Mouse (Mus musculus): ENCODE data around the gene Mlh1. TPM values are rescaled to one million over a fixed set of nuclear protein-coding genes. Genes with fewer than 3 reads are reported as not detected.

Mlh1 gene
- polyA plus RNA-seq, 1 experiment, result 0.54 TPM

DNA sequence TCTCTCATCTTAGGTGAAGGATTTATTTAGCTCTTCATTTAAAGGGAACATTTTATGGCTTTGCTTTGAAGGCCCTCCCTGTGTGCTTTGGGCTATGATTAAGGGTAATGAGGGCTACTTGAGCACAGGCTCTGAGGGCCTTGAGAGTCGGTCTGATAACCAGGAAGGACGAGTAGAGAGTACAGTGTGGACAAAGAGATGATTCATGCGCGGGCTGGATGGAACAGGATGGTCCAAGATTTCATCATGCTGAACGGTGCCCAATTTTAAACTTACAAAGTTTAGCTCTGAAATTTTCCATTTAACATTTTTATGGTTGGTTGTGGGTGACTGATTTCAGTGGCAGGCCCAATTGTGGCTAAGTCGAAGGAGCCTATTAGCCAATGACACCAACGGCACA, 34.6 kb upstream of the Mlh1 start:
- peaks cover 3% of the 10 kb centered on the region for H3K9me3 ChIP-seq (ENCODE audit: control insufficient read depth, low read length)
- no peaks in the 10 kb centered on the region for H3K4me1 ChIP-seq (ENCODE audit: control insufficient read depth)

GRCm38 (mm10) chr9:111304036-111304435, 32.4 kb upstream of the Mlh1 start:
- TF ChIP-seq TAL1 (IDR thresholded peaks at IDR 0.05; ENCODE audit: low read length) (no peak), GATA1 (IDR thresholded peaks at IDR 0.05; ENCODE audit: low read length) (no peak)
- no peak overlapping the region for H3K4me3 ChIP-seq (replicated peaks)

More for the DNA sequence above, 34.6 kb upstream of the Mlh1 start:
- peaks cover 24% of the 10 kb centered on the region for H3K27me3 ChIP-seq (ENCODE audit: control insufficient read depth)
- no peak overlapping the region for H3K4me3 ChIP-seq (replicated peaks)
- TF ChIP-seq GATA1 (IDR thresholded peaks at IDR 0.05; ENCODE audit: low read length) (no peak), TAL1 (IDR thresholded peaks at IDR 0.05; ENCODE audit: low read length) (no peak)
- no peaks in the 10 kb centered on the region for H3K36me3 ChIP-seq (ENCODE audit: control insufficient read depth)

DNA sequence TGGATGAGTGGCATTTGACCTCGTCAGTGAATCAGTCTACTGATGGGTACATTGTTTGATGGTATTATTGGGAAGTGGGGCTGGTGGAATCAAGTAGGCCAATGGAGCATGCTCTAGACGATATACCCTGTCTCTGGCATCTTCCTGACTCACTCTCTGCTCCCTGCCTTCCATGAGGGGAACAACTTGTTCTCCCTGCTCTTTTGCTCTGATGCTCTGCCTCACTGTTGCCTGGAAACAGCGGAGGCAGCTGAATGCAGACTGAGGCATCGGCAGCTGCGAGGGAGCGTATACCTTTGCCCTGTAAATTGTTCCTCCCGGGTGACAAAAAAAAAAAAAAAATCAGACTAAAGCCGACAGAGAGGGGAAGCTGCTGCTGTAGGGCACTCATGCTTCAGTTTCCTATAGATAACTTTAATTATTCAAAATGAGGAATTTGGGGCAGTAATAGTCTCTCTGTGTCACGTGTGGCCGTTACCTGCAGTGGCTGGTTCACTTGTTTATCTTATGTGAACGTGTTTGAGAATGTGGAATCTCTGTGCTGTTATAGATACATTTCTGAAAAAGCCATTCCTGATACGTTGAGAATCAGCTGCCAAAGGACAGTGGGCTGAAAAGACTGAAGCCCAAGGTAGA, 30.7 kb upstream of the Mlh1 start:
- Histone ChIP-seq H3K4me3 (replicated peaks) (no peak overlapping the region), H3K27me3 (ENCODE audit: control insufficient read depth) (no peaks in the 10 kb centered on the region)

More at GRCm38 (mm10) chr9:111304036-111304435, 32.4 kb upstream of the Mlh1 start:
- Histone ChIP-seq H3K9me3 (ENCODE audit: control insufficient read depth, low read length) (no peaks in the 10 kb centered on the region), H3K4me1 (ENCODE audit: control insufficient read depth) (no peaks in the 10 kb centered on the region), H3K36me3 (ENCODE audit: control insufficient read depth) (no peaks in the 10 kb centered on the region), H3K27me3 (ENCODE audit: control insufficient read depth) (peaks cover 3% of the 10 kb centered on the region)

DNA sequence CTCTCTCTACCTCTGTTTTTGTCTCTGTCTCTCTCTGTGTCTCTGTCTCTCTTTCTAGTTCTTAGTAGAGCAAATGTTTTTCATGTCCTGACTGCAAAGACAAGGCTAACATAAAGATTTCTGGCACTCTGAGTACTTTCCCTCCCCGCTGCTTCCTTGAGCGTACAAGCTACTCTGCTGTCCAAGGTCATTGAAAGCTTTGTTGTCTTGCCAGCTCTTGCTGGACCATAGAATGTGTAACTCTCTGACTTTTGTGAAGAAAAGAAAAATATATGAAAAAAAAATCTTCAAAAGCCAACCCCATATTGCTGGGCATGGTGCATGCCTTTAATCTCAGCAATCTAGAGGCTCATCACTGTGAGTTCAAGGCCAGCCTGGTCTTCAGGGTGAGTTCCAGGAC, 27.0 kb upstream of the Mlh1 start:
- TF ChIP-seq TAL1 (IDR thresholded peaks at IDR 0.05; ENCODE audit: low read length), result no peak
- TF ChIP-seq GATA1 (IDR thresholded peaks at IDR 0.05; ENCODE audit: low read length), result no peak
- no peaks in the 10 kb centered on the region for H3K9me3 ChIP-seq (ENCODE audit: control insufficient read depth, low read length)
- no peak overlapping the region for H3K4me3 ChIP-seq (replicated peaks)
- H3K27me3 ChIP-seq (ENCODE audit: control insufficient read depth), result no peaks in the 10 kb centered on the region
- H3K36me3 ChIP-seq (ENCODE audit: control insufficient read depth), result no peaks in the 10 kb centered on the region
- H3K4me1 ChIP-seq (ENCODE audit: control insufficient read depth), result no peaks in the 10 kb centered on the region

More for the DNA sequence above, 30.7 kb upstream of the Mlh1 start:
- Histone ChIP-seq H3K4me1 (ENCODE audit: control insufficient read depth) (no peaks in the 10 kb centered on the region), H3K36me3 (ENCODE audit: control insufficient read depth) (no peaks in the 10 kb centered on the region), H3K9me3 (ENCODE audit: control insufficient read depth, low read length) (no peaks in the 10 kb centered on the region)
- TF ChIP-seq GATA1 (IDR thresholded peaks at IDR 0.05; ENCODE audit: low read length) (no peak), TAL1 (IDR thresholded peaks at IDR 0.05; ENCODE audit: low read length) (no peak)

- TF ChIP-seq TAL1 (IDR thresholded peaks at IDR 0.05; ENCODE audit: low read length), result no peak
- TF ChIP-seq GATA1 (IDR thresholded peaks at IDR 0.05; ENCODE audit: low read length), result no peak
- Histone ChIP-seq H3K36me3 (ENCODE audit: control insufficient read depth) (no peaks in the 10 kb centered on the region), H3K4me1 (ENCODE audit: control insufficient read depth) (no peaks in the 10 kb centered on the region), H3K27me3 (ENCODE audit: control insufficient read depth) (no peaks in the 10 kb centered on the region; the same call in 1 of the 2 replicates), H3K9me3 (ENCODE audit: control insufficient read depth, low read length) (no peaks in the 10 kb centered on the region), H3K4me3 (replicated peaks) (no peak overlapping the region)
These were observed 24.8 kb upstream of the Mlh1 start for GRCm38 (mm10) chr9:111296433-111296832.

- Histone ChIP-seq H3K4me1 (ENCODE audit: control insufficient read depth) (no peaks in the 10 kb centered on the region), H3K27me3 (ENCODE audit: control insufficient read depth) (no peaks in the 10 kb centered on the region; the same call in 1 of the 2 replicates), H3K36me3 (ENCODE audit: control insufficient read depth) (no peaks in the 10 kb centered on the region), H3K4me3 (replicated peaks) (no peak overlapping the region), H3K9me3 (ENCODE audit: control insufficient read depth, low read length) (no peaks in the 10 kb centered on the region)
- TF ChIP-seq TAL1 (IDR thresholded peaks at IDR 0.05; ENCODE audit: low read length), result no peak
- no peak for TF ChIP-seq GATA1 (IDR thresholded peaks at IDR 0.05; ENCODE audit: low read length)
These were observed 23.7 kb upstream of the Mlh1 start for GRCm38 (mm10) chr9:111295323-111295722.

DNA sequence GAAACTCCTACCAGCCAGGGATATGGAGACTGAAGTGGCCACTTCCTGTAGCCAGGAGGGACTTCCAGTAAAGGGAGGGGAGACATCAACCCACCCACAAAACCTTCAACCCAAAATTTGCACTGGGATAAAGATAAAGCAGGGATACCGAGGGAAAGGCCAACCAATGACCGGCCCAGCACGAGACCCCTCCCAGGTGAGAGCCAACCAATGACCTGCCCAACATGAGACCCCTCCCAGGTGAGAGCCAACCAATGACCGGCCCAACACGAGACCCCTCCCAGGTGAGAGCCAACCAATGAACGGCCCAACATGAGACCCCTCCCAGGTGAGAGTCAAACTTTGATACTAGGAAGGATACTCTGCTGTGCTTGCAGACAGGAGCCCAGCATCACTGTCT, 23.3 kb upstream of the Mlh1 start:
- no peaks in the 10 kb centered on the region for H3K9me3 ChIP-seq (ENCODE audit: control insufficient read depth, low read length)
- no peak overlapping the region for H3K4me3 ChIP-seq (replicated peaks)
- H3K27me3 ChIP-seq (ENCODE audit: control insufficient read depth), result no peaks in the 10 kb centered on the region; the same call in 1 of the 2 replicates
- TF ChIP-seq GATA1 (IDR thresholded peaks at IDR 0.05; ENCODE audit: low read length), result no peak
- no peak for TF ChIP-seq TAL1 (IDR thresholded peaks at IDR 0.05; ENCODE audit: low read length)
- H3K4me1 ChIP-seq (ENCODE audit: control insufficient read depth), result no peaks in the 10 kb centered on the region
- no peaks in the 10 kb centered on the region for H3K36me3 ChIP-seq (ENCODE audit: control insufficient read depth)

DNA sequence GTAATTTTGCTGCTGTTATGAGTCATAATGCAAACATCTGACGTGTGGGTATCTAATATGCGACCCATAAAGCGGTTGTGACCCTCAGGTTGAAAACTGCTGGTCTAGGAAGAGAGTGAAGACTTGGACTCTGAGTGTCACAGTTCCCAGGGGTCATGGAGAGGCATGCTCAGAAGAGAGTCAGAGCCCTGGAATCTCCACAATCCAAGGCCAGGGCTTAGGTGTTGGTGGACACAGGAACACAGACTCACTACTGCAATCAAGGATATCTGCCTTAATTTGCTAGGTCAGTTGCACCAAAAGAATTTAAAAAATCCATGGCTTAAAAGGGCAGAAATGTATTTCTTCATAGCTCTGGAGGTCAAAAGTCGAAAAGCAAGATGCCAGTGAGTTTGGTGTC, 21.6 kb upstream of the Mlh1 start:
- H3K36me3 ChIP-seq (ENCODE audit: control insufficient read depth), result no peaks in the 10 kb centered on the region
- H3K4me3 ChIP-seq (replicated peaks), result no peak overlapping the region
- no peaks in the 10 kb centered on the region for H3K9me3 ChIP-seq (ENCODE audit: control insufficient read depth, low read length)
- H3K27me3 ChIP-seq (ENCODE audit: control insufficient read depth), result no peaks in the 10 kb centered on the region; the same call in 1 of the 2 replicates
- peaks cover 3% of the 10 kb centered on the region; the same call in 1 of the 2 replicates for H3K4me1 ChIP-seq (ENCODE audit: control insufficient read depth)
- TF ChIP-seq TAL1 (IDR thresholded peaks at IDR 0.05; ENCODE audit: low read length) (no peak), GATA1 (IDR thresholded peaks at IDR 0.05; ENCODE audit: low read length) (no peak)

GRCm38 (mm10) chr9:111290539-111291100, 19.0 kb upstream of the Mlh1 start:
- TF ChIP-seq GATA1 (IDR thresholded peaks at IDR 0.05; ENCODE audit: low read length), result no peak
- TF ChIP-seq TAL1 (IDR thresholded peaks at IDR 0.05; ENCODE audit: low read length), result no peak

More at GRCm38 (mm10) chr9:111290539-111291100, 19.0 kb upstream of the Mlh1 start:
- Histone ChIP-seq H3K4me1 (ENCODE audit: control insufficient read depth) (peaks cover 3% of the 10 kb centered on the region; the same call in 1 of the 2 replicates), H3K4me3 (replicated peaks) (no peak overlapping the region), H3K36me3 (ENCODE audit: control insufficient read depth) (no peaks in the 10 kb centered on the region), H3K9me3 (ENCODE audit: control insufficient read depth, low read length) (no peaks in the 10 kb centered on the region), H3K27me3 (ENCODE audit: control insufficient read depth) (peaks cover under 1% of the 10 kb centered on the region)
